ENCODE assay signal across 8 mouse cellular contexts in genomic region chr2:9876621-9877325, GRCm38 (mm10). TPM values are rescaled to one million over a fixed set of nuclear protein-coding genes. Genes with fewer than 3 reads are reported as not detected.
A peak's percentile ranks its signal among the peaks of the same experiment; 100 is the strongest.
DNase-seq lines count a peak whose midpoint lies in the region; ATAC-seq and TF ChIP-seq lines count a peak whose summit lies in the region.

No protein-coding gene starts in this region.

- peak overlapping the region; percentile 85 for H3K4me2 ChIP-seq in embryonic facial prominence, embryonic 12.5 days (replicated peaks)
- H3K4me2 ChIP-seq in limb, embryonic 13.5 days (replicated peaks): peak overlapping the region; percentile 77
- H3K4me2 ChIP-seq in stomach, embryonic 14.5 days (replicated peaks; ENCODE audit: low read depth, low read length): peak overlapping the region; percentile 97

- no peak overlapping the region for H3K27ac ChIP-seq in layer of hippocampus, adult 2 months
- H3K27ac ChIP-seq in embryonic facial prominence, embryonic 12.5 days: peak overlapping the region; percentile 77; the same call in 1 of the 2 replicates
- no peak overlapping the region for H3K27ac ChIP-seq in limb, embryonic 13.5 days
- H3K27ac ChIP-seq in stomach, embryonic 14.5 days (ENCODE audit: low read length): no peak overlapping the region
- H3K27ac ChIP-seq in cerebellum, adult 2 months (ENCODE audit: insufficient read depth, low read length): no peak overlapping the region

- no peak for TF ChIP-seq POLR2A in cerebellum, adult 2 months (IDR thresholded peaks at IDR 0.05; ENCODE audit: borderline replicate concordance, insufficient read depth, low read length)

- no peak for ATAC-seq in embryonic facial prominence, embryonic 12.5 days (ENCODE audit: insufficient number of reproducible peaks, insufficient read depth, low FRiP score, low TSS enrichment)
- no peak for ATAC-seq in limb, embryonic 13.5 days (ENCODE audit: low FRiP score, low read depth)
- ATAC-seq in stomach, embryonic 14.5 days (ENCODE audit: insufficient number of reproducible peaks, insufficient read depth, low FRiP score, low read depth): no peak

- TF ChIP-seq CTCF in layer of hippocampus, adult 2 months (conservative IDR thresholded peaks at IDR 0.05): no peak
- no peak for TF ChIP-seq CTCF in cerebellum, adult 2 months (IDR thresholded peaks at IDR 0.05; ENCODE audit: borderline replicate concordance, insufficient read depth, low read depth, low read length)

- WGBS in embryonic facial prominence, embryonic 12.5 days: 2% methylated on average over 31 of the region's 31 CpGs
- 2% methylated on average over 31 of the region's 31 CpGs for WGBS in limb, embryonic 13.5 days
- WGBS in stomach, embryonic 14.5 days: 7% methylated on average over 31 of the region's 31 CpGs
- 26% methylated on average over 31 of the region's 31 CpGs for WGBS in cerebellum, adult 2 months

- H3K4me3 ChIP-seq in layer of hippocampus, adult 2 months: peak overlapping the region; percentile 15; the same call in 1 of the 2 replicates
- peak overlapping the region; percentile 49 for H3K4me3 ChIP-seq in embryonic facial prominence, embryonic 12.5 days
- peak overlapping the region; percentile 48 for H3K4me3 ChIP-seq in limb, embryonic 13.5 days
- peak overlapping the region; percentile 41 for H3K4me3 ChIP-seq in stomach, embryonic 14.5 days (ENCODE audit: low read depth, low read length)
- no peak overlapping the region for H3K4me3 ChIP-seq in cerebellum, adult 2 months (replicated peaks; ENCODE audit: insufficient read depth, low read depth, low read length)

- H3K9me3 ChIP-seq in embryonic facial prominence, embryonic 12.5 days: no peaks in the 10 kb centered on the region
- no peaks in the 10 kb centered on the region for H3K9me3 ChIP-seq in limb, embryonic 13.5 days
- H3K9me3 ChIP-seq in stomach, embryonic 14.5 days (ENCODE audit: control insufficient read depth, low read depth, low read length): no peaks in the 10 kb centered on the region

- intact Hi-C loops in left cerebral cortex, postnatal 4 days (cut with DNase I): no loop called here

- H3K4me1 ChIP-seq in embryonic facial prominence, embryonic 12.5 days: peaks cover 33% of the 10 kb centered on the region
- peaks cover 53% of the 10 kb centered on the region for H3K4me1 ChIP-seq in limb, embryonic 13.5 days
- H3K4me1 ChIP-seq in stomach, embryonic 14.5 days (ENCODE audit: control insufficient read depth, insufficient read depth, low read length): peaks cover 11% of the 10 kb centered on the region; the same call in 1 of the 2 replicates
- no peaks in the 10 kb centered on the region; the same call in 1 of the 2 replicates for H3K4me1 ChIP-seq in cerebellum, adult 2 months (ENCODE audit: control insufficient read depth, insufficient read depth, low read length)

- peak overlapping the region; percentile 55 for H3K9ac ChIP-seq in embryonic facial prominence, embryonic 12.5 days
- peak overlapping the region; percentile 35; the same call in 1 of the 2 replicates for H3K9ac ChIP-seq in limb, embryonic 13.5 days
- no peak overlapping the region; the same call in 1 of the 2 replicates for H3K9ac ChIP-seq in stomach, embryonic 14.5 days (replicated peaks; ENCODE audit: low read depth, low read length)

- H3K36me3 ChIP-seq in embryonic facial prominence, embryonic 12.5 days: no peaks in the 10 kb centered on the region
- no peaks in the 10 kb centered on the region for H3K36me3 ChIP-seq in limb, embryonic 13.5 days
- no peaks in the 10 kb centered on the region for H3K36me3 ChIP-seq in stomach, embryonic 14.5 days (ENCODE audit: control insufficient read depth, insufficient read depth, low read length)

- peaks cover 37% of the 10 kb centered on the region for H3K27me3 ChIP-seq in embryonic facial prominence, embryonic 12.5 days
- peaks cover 98% of the 10 kb centered on the region for H3K27me3 ChIP-seq in limb, embryonic 13.5 days
- peaks cover 35% of the 10 kb centered on the region for H3K27me3 ChIP-seq in stomach, embryonic 14.5 days (ENCODE audit: control insufficient read depth, insufficient read depth, low read length)
- H3K27me3 ChIP-seq in cerebellum, adult 2 months (ENCODE audit: control insufficient read depth, insufficient read depth, low read length): peaks cover 12% of the 10 kb centered on the region; the same call in 1 of the 2 replicates

- DNase-seq in layer of hippocampus, adult 2 months (ENCODE audit: low spot score in 2 of 2): no peak
- DNase-seq in layer of hippocampus, postnatal 36 days: no peak
- no peak for DNase-seq in left cerebral cortex, postnatal 4 days
- DNase-seq in cerebellum, adult 2 months: no peak
- no peak for DNase-seq in frontal cortex, adult 2 months (ENCODE audit: extremely low spot score in 1 of 2, low spot score in 1 of 2)

RNA-seq across cellular contexts. Expression of gene 4930412O13Rik, which starts 4.3 kb away (rescaled TPM):
- not detected for total RNA-seq in layer of hippocampus, adult 2 months (2021)
- not detected for total RNA-seq in layer of hippocampus, postnatal 36 days (2021)
- 1.8 and 1.9 TPM in 2 replicates for polyA plus RNA-seq in embryonic facial prominence, embryonic 12.5 days (2016; fragmentation: Nextera tagmentation; extraction: Ambion mirVana)
- polyA plus RNA-seq in limb, embryonic 13.5 days (2015; fragmentation: Nextera tagmentation; extraction: Ambion mirVana): 0.23 TPM in 1 of 2 replicates, not detected in the other
- polyA plus RNA-seq in stomach, embryonic 14.5 days (2014; fragmentation: Nextera tagmentation; extraction: Ambion mirVana): not detected in 2 replicates
- not detected for total RNA-seq in left cerebral cortex, postnatal 4 days (2021)
- polyA plus RNA-seq in cerebellum, adult 2 months (2012; rRNA removed): 0.30 TPM in 1 of 2 replicates, not detected in the other
- polyA plus RNA-seq in frontal cortex, adult 2 months (2012; rRNA removed): not detected in 2 replicates

RNA-seq across cellular contexts. Expression of gene 9230102O04Rik, which starts 12.6 kb away (rescaled TPM):
- not detected for total RNA-seq in layer of hippocampus, adult 2 months (2021)
- total RNA-seq in layer of hippocampus, postnatal 36 days (2021): not detected
- polyA plus RNA-seq in embryonic facial prominence, embryonic 12.5 days (2016; fragmentation: Nextera tagmentation; extraction: Ambion mirVana): 0.41 and 1.0 TPM in 2 replicates
- not detected in 2 replicates for polyA plus RNA-seq in limb, embryonic 13.5 days (2015; fragmentation: Nextera tagmentation; extraction: Ambion mirVana)
- not detected in 2 replicates for polyA plus RNA-seq in stomach, embryonic 14.5 days (2014; fragmentation: Nextera tagmentation; extraction: Ambion mirVana)
- total RNA-seq in left cerebral cortex, postnatal 4 days (2021): not detected
- polyA plus RNA-seq in cerebellum, adult 2 months (2012; rRNA removed): not detected in 2 replicates
- polyA plus RNA-seq in frontal cortex, adult 2 months (2012; rRNA removed): not detected in 2 replicates

RNA-seq across cellular contexts. Expression of gene Gata3, which starts 13.1 kb away (rescaled TPM):
- not detected for total RNA-seq in layer of hippocampus, adult 2 months (2021)
- total RNA-seq in layer of hippocampus, postnatal 36 days (2021): under 1 TPM in 1 of 2 experiments, not detected in 1; 0.15 TPM
- 22.6 and 23.6 TPM in 2 replicates for polyA plus RNA-seq in embryonic facial prominence, embryonic 12.5 days (2016; fragmentation: Nextera tagmentation; extraction: Ambion mirVana)
- polyA plus RNA-seq in limb, embryonic 13.5 days (2015; fragmentation: Nextera tagmentation; extraction: Ambion mirVana): 7.8 and 8.9 TPM in 2 replicates
- 4.1 and 4.8 TPM in 2 replicates for polyA plus RNA-seq in stomach, embryonic 14.5 days (2014; fragmentation: Nextera tagmentation; extraction: Ambion mirVana)
- 1 to 10 TPM; 1.0 to 1.5 TPM for total RNA-seq in left cerebral cortex, postnatal 4 days (2021)
- 1.2 and 1.3 TPM in 2 replicates for polyA plus RNA-seq in cerebellum, adult 2 months (2012; rRNA removed)
- polyA plus RNA-seq in frontal cortex, adult 2 months (2012; rRNA removed): 0.19 TPM in 1 of 2 replicates, not detected in the other
